In the genomic region with DNA sequence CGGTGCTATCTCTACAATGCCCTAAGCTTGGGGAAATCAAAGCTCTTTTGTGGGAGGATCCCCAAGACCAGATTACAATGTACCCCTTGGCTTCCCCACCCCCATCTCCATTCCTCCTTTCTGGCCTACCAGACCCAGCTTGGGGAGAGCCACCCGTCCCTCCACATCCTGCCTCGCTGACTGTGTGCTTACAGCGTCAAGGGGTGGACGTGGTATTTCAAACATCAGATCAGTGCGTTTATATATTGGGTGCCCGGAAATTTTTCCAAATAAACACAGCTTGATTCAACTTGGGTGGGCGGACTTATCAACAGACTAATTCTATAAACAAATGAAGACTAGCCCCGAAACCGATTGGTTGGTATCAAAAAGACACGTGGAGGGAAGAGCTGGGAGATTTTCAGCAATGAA, we compare ENCODE assay signal across 16 mouse cellular contexts. TPM values are rescaled to one million over a fixed set of nuclear protein-coding genes. Genes with fewer than 3 reads are reported as not detected.
DNase-seq lines count a peak whose midpoint lies in the region; ATAC-seq and TF ChIP-seq lines count a peak whose summit lies in the region.
"Had no signal": no experiment of that assay in that cellular context is flagged by ENCODE, and none has a peak within 500 bp of the region (broad histone marks: within the 10 kb centered on the region; RNA-seq: fewer than 3 reads in every experiment).

No protein-coding gene starts in this region.

- H3K27ac ChIP-seq in heart, embryonic 14.5 days (replicated peaks in 1 of 2; ENCODE audit: control insufficient read depth in 1 of 2, insufficient read depth in 1 of 2, low read depth in 2 of 2, low read length in 2 of 2), result no peak overlapping the region
- H3K27ac ChIP-seq in heart, adult 2 months, result no peak overlapping the region
- no peak overlapping the region for H3K27ac ChIP-seq in midbrain, embryonic 10.5 days (replicated peaks)
- no peak overlapping the region for H3K27ac ChIP-seq in midbrain, embryonic 14.5 days (replicated peaks; ENCODE audit: low read depth, low read length)
- H3K27ac ChIP-seq in lung, embryonic 15.5 days, result peak overlapping the region; percentile 43; the same call in 1 of the 2 replicates
- peak overlapping the region; percentile 46; the same call in 1 of the 2 replicates for H3K27ac ChIP-seq in stomach, embryonic 16.5 days (ENCODE audit: low read length)
- H3K27ac ChIP-seq: forebrain, embryonic 12.5 days; gastrocnemius, adult 2 months; heart, embryonic 15.5 days; limb, embryonic 15.5 days had no signal

- no peak for ATAC-seq in heart, embryonic 14.5 days (ENCODE audit: insufficient number of reproducible peaks, insufficient read depth, low FRiP score, low read depth)
- no peak for ATAC-seq in midbrain, embryonic 14.5 days (ENCODE audit: low FRiP score, low TSS enrichment)
- ATAC-seq in lung, embryonic 15.5 days (ENCODE audit: borderline replicate concordance, extremely low read depth, low FRiP score, low TSS enrichment), result peak; percentile 73
- peak; percentile 39; the same call in 1 of the 2 replicates for ATAC-seq in stomach, embryonic 16.5 days (ENCODE audit: insufficient read depth, low FRiP score)
- ATAC-seq: activated CD4-positive, CD25-positive, alpha-beta regulatory T cell, adult 4 months had no signal

- peak overlapping the region; percentile 61; the same call in 1 of the 2 replicates for H3K4me2 ChIP-seq in heart, embryonic 14.5 days (ENCODE audit: low read length)
- no peak overlapping the region for H3K4me2 ChIP-seq in midbrain, embryonic 14.5 days (ENCODE audit: low read length)
- H3K4me2 ChIP-seq in lung, embryonic 15.5 days, result peak overlapping the region; percentile 68
- 0 out of 2 replicates have a peak overlapping the region, but pooled peaks have one; percentile 1 for H3K4me2 ChIP-seq in stomach, embryonic 16.5 days (ENCODE audit: low read depth, low read length)

- no peak overlapping the region for H3K4me3 ChIP-seq in heart, embryonic 14.5 days (ENCODE audit: control insufficient read depth in 1 of 2, insufficient read depth in 1 of 2, low read depth in 1 of 2, low read length in 2 of 2)
- H3K4me3 ChIP-seq in heart, adult 2 months, result no peak overlapping the region
- no peak overlapping the region for H3K4me3 ChIP-seq in midbrain, embryonic 10.5 days
- H3K4me3 ChIP-seq in midbrain, embryonic 14.5 days (replicated peaks; ENCODE audit: low read depth, low read length), result no peak overlapping the region
- H3K4me3 ChIP-seq in lung, embryonic 15.5 days, result peak overlapping the region; percentile 43
- peak overlapping the region; percentile 48; the same call in 1 of the 2 replicates for H3K4me3 ChIP-seq in stomach, embryonic 16.5 days (replicated peaks; ENCODE audit: low read length)
- H3K4me3 ChIP-seq: gastrocnemius, adult 2 months had no signal

- no peaks in the 10 kb centered on the region for H3K79me2 ChIP-seq in heart, adult 2 months (replicated peaks; ENCODE audit: control insufficient read depth, insufficient read depth, low read length)

- H3K9ac ChIP-seq in heart, embryonic 14.5 days (ENCODE audit: low read length), result no peak overlapping the region
- no peak overlapping the region for H3K9ac ChIP-seq in heart, adult 2 months (ENCODE audit: low read depth, low read length)
- H3K9ac ChIP-seq in midbrain, embryonic 14.5 days (replicated peaks; ENCODE audit: low read length), result no peak overlapping the region
- no peak overlapping the region for H3K9ac ChIP-seq in lung, embryonic 15.5 days
- H3K9ac ChIP-seq in stomach, embryonic 16.5 days (ENCODE audit: low read length), result no peak overlapping the region
- H3K9ac ChIP-seq: forebrain, embryonic 12.5 days; limb, embryonic 15.5 days had no signal

- no peak for DNase-seq in heart, adult 2 months
- peak; percentile 27 for DNase-seq in midbrain, embryonic 10.5 days (ENCODE audit: low spot score)
- no peak for DNase-seq in midbrain, embryonic 14.5 days
- no peak for DNase-seq in left cerebral cortex, adult 18-20 months (ENCODE audit: low spot score in 2 of 2)
- no peak for DNase-seq in right cerebral cortex, adult 2 months (ENCODE audit: low spot score in 2 of 2)
- DNase-seq: cerebellum, adult 11-12 months; gastrocnemius, adult 2 months had no signal

- TF ChIP-seq CTCF in heart, adult 2 months (IDR thresholded peaks at IDR 0.05), result no peak

- no peak for TF ChIP-seq POLR2A in heart, adult 2 months (IDR thresholded peaks at IDR 0.05; ENCODE audit: insufficient read depth, low read depth, low read length)

- no peak for TF ChIP-seq EP300 in heart, adult 2 months (IDR thresholded peaks at IDR 0.05; ENCODE audit: insufficient read depth, low read depth, low read length)

- intact Hi-C loops in heart, adult 2 months (cut with DNase I), result loop anchor here (5.0 kb wide), 1 partner anchor 45 kb away; no protein-coding TSS in a partner anchor

- peaks cover 11 to 34% of the 10 kb centered on the region in 2 experiments for H3K4me1 ChIP-seq in heart, embryonic 14.5 days (ENCODE audit: control insufficient read depth in 2 of 2, insufficient read depth in 2 of 2, low read length in 2 of 2)
- no peaks in the 10 kb centered on the region for H3K4me1 ChIP-seq in heart, adult 2 months (ENCODE audit: control insufficient read depth, insufficient read depth, low read length)
- peaks cover 38% of the 10 kb centered on the region for H3K4me1 ChIP-seq in midbrain, embryonic 10.5 days
- H3K4me1 ChIP-seq in midbrain, embryonic 14.5 days (ENCODE audit: control insufficient read depth, insufficient read depth, low read length), result peaks cover 4% of the 10 kb centered on the region; the same call in 1 of the 2 replicates
- peaks cover 41% of the 10 kb centered on the region for H3K4me1 ChIP-seq in lung, embryonic 15.5 days
- H3K4me1 ChIP-seq in stomach, embryonic 16.5 days (ENCODE audit: control insufficient read depth, insufficient read depth, low read length), result peaks cover 19% of the 10 kb centered on the region

- WGBS in heart, embryonic 14.5 days, result 21% methylated on average over 11 of the region's 11 CpGs
- WGBS in heart, adult 2 months, result 50% methylated on average over 11 of the region's 11 CpGs
- WGBS in midbrain, embryonic 10.5 days, result 3% methylated on average over 11 of the region's 11 CpGs
- WGBS in midbrain, embryonic 14.5 days, result 2% methylated on average over 11 of the region's 11 CpGs
- 3% methylated on average over 11 of the region's 11 CpGs for WGBS in lung, embryonic 15.5 days
- WGBS in stomach, embryonic 16.5 days, result 5% methylated on average over 11 of the region's 11 CpGs

- H3K36me3 ChIP-seq in heart, embryonic 14.5 days (ENCODE audit: control insufficient read depth, insufficient read depth, low read length), result no peaks in the 10 kb centered on the region
- H3K36me3 ChIP-seq in heart, adult 2 months (ENCODE audit: control insufficient read depth, insufficient read depth, low read length), result no peaks in the 10 kb centered on the region
- no peaks in the 10 kb centered on the region for H3K36me3 ChIP-seq in midbrain, embryonic 10.5 days
- H3K36me3 ChIP-seq in midbrain, embryonic 14.5 days (ENCODE audit: control insufficient read depth, insufficient read depth, low read length), result no peaks in the 10 kb centered on the region
- H3K36me3 ChIP-seq in lung, embryonic 15.5 days, result no peaks in the 10 kb centered on the region
- H3K36me3 ChIP-seq in stomach, embryonic 16.5 days (ENCODE audit: control insufficient read depth, insufficient read depth, low read length), result no peaks in the 10 kb centered on the region
- H3K36me3 ChIP-seq: forebrain, embryonic 12.5 days; heart, embryonic 15.5 days; limb, embryonic 15.5 days had no signal

- H3K27me3 ChIP-seq in heart, embryonic 14.5 days (ENCODE audit: control insufficient read depth, insufficient read depth, low read length), result peaks cover 83% of the 10 kb centered on the region
- peaks cover 13% of the 10 kb centered on the region for H3K27me3 ChIP-seq in heart, adult 2 months (ENCODE audit: control insufficient read depth, insufficient read depth, low read length)
- H3K27me3 ChIP-seq in midbrain, embryonic 10.5 days (ENCODE audit: low read depth, poor library complexity, severe bottlenecking), result peaks cover 99% of the 10 kb centered on the region
- peaks cover 93% of the 10 kb centered on the region for H3K27me3 ChIP-seq in midbrain, embryonic 14.5 days (ENCODE audit: control insufficient read depth, insufficient read depth, low read length)
- peaks cover 97% of the 10 kb centered on the region for H3K27me3 ChIP-seq in lung, embryonic 15.5 days
- peaks cover 72% of the 10 kb centered on the region for H3K27me3 ChIP-seq in stomach, embryonic 16.5 days (ENCODE audit: control insufficient read depth, insufficient read depth, low read length)

- H3K9me3 ChIP-seq in heart, embryonic 14.5 days (ENCODE audit: control insufficient read depth, low read length), result no peaks in the 10 kb centered on the region
- peaks cover 4% of the 10 kb centered on the region; the same call in 1 of the 2 replicates for H3K9me3 ChIP-seq in midbrain, embryonic 10.5 days (replicated peaks)
- no peaks in the 10 kb centered on the region for H3K9me3 ChIP-seq in midbrain, embryonic 14.5 days (ENCODE audit: control insufficient read depth, low read length)
- H3K9me3 ChIP-seq in lung, embryonic 15.5 days, result no peaks in the 10 kb centered on the region
- H3K9me3 ChIP-seq in stomach, embryonic 16.5 days (replicated peaks; ENCODE audit: control insufficient read depth, low read length), result no peaks in the 10 kb centered on the region
- H3K9me3 ChIP-seq: forebrain, embryonic 12.5 days; heart, embryonic 15.5 days; limb, embryonic 15.5 days had no signal

RNA-seq across cellular contexts. Expression of gene Foxl1, which starts 0.4 kb away (rescaled TPM):
- polyA plus RNA-seq in heart, embryonic 14.5 days (2014; fragmentation: Nextera tagmentation; extraction: Ambion mirVana), result 0.16 and 0.32 TPM in 2 replicates
- total RNA-seq in heart, adult 2 months (2021), result under 1 TPM; 0.07 to 0.08 TPM
- 0.08 and 0.09 TPM in 2 replicates for polyA plus RNA-seq in heart, adult 2 months (2012; rRNA removed)
- polyA plus RNA-seq in midbrain, embryonic 10.5 days (2016; fragmentation: Nextera tagmentation; extraction: Ambion mirVana), result 1.1 TPM in 2 replicates
- polyA plus RNA-seq in midbrain, embryonic 14.5 days (2014; fragmentation: Nextera tagmentation; extraction: Ambion mirVana), result not detected in 2 replicates
- polyA plus RNA-seq in lung, embryonic 15.5 days (2015; fragmentation: Nextera tagmentation; extraction: Ambion mirVana), result 6.8 and 8.5 TPM in 2 replicates
- polyA plus RNA-seq in stomach, embryonic 16.5 days (2015; fragmentation: Nextera tagmentation; extraction: Ambion mirVana), result 3.4 and 4.0 TPM in 2 replicates
- under 1 TPM in 1 of 2 experiments, not detected in 1; 0.16 TPM for total RNA-seq in left cerebral cortex, adult 18-20 months (2021)
- total RNA-seq: gastrocnemius, adult 2 months; layer of hippocampus, postnatal 14 days had no signal
- polyA plus RNA-seq: activated CD4-positive, CD25-positive, alpha-beta regulatory T cell, adult 4 months; testis, adult 2 months had no signal

RNA-seq across cellular contexts. Expression of gene Foxc2, which starts 11.3 kb away (rescaled TPM):
- polyA plus RNA-seq in heart, embryonic 14.5 days (2014; fragmentation: Nextera tagmentation; extraction: Ambion mirVana), result 5.9 and 6.4 TPM in 2 replicates
- total RNA-seq in heart, adult 2 months (2021), result 1 to 10 TPM; 2.0 to 2.2 TPM
- polyA plus RNA-seq in heart, adult 2 months (2012; rRNA removed), result 0.97 and 2.0 TPM in 2 replicates
- 5.1 and 6.1 TPM in 2 replicates for polyA plus RNA-seq in midbrain, embryonic 10.5 days (2016; fragmentation: Nextera tagmentation; extraction: Ambion mirVana)
- polyA plus RNA-seq in midbrain, embryonic 14.5 days (2014; fragmentation: Nextera tagmentation; extraction: Ambion mirVana), result 1.5 TPM in 1 of 2 replicates, not detected in the other
- 2.1 and 2.3 TPM in 2 replicates for polyA plus RNA-seq in lung, embryonic 15.5 days (2015; fragmentation: Nextera tagmentation; extraction: Ambion mirVana)
- 0.12 and 0.14 TPM in 2 replicates for polyA plus RNA-seq in stomach, embryonic 16.5 days (2015; fragmentation: Nextera tagmentation; extraction: Ambion mirVana)
- total RNA-seq in left cerebral cortex, adult 18-20 months (2021), result 1 to 10 TPM; 2.3 to 2.6 TPM
- polyA plus RNA-seq: activated CD4-positive, CD25-positive, alpha-beta regulatory T cell, adult 4 months had no signal

RNA-seq across cellular contexts. Expression of gene Mthfsd, which starts 19.1 kb away (rescaled TPM):
- 37.4 and 41.1 TPM in 2 replicates for polyA plus RNA-seq in heart, embryonic 14.5 days (2014; fragmentation: Nextera tagmentation; extraction: Ambion mirVana)
- 10 to 100 TPM; 12.8 to 13.5 TPM for total RNA-seq in heart, adult 2 months (2021)
- polyA plus RNA-seq in heart, adult 2 months (2012; rRNA removed), result 26.4 and 27.7 TPM in 2 replicates
- polyA plus RNA-seq in midbrain, embryonic 10.5 days (2016; fragmentation: Nextera tagmentation; extraction: Ambion mirVana), result 66.3 and 66.8 TPM in 2 replicates
- 50.2 and 52.5 TPM in 2 replicates for polyA plus RNA-seq in midbrain, embryonic 14.5 days (2014; fragmentation: Nextera tagmentation; extraction: Ambion mirVana)
- 60.2 and 60.8 TPM in 2 replicates for polyA plus RNA-seq in lung, embryonic 15.5 days (2015; fragmentation: Nextera tagmentation; extraction: Ambion mirVana)
- polyA plus RNA-seq in stomach, embryonic 16.5 days (2015; fragmentation: Nextera tagmentation; extraction: Ambion mirVana), result 51.1 and 57.5 TPM in 2 replicates
- total RNA-seq in left cerebral cortex, adult 18-20 months (2021), result 10 to 100 TPM; 37.1 to 43.3 TPM

RNA-seq across cellular contexts. Expression of gene Foxf1, which starts 43.1 kb away (rescaled TPM):
- polyA plus RNA-seq in heart, embryonic 14.5 days (2014; fragmentation: Nextera tagmentation; extraction: Ambion mirVana), result 0.80 TPM in 1 of 2 replicates, not detected in the other
- under 1 TPM; 0.13 to 0.43 TPM for total RNA-seq in heart, adult 2 months (2021)
- polyA plus RNA-seq in heart, adult 2 months (2012; rRNA removed), result 0.44 and 1.2 TPM in 2 replicates
- 0.17 and 1.1 TPM in 2 replicates for polyA plus RNA-seq in midbrain, embryonic 10.5 days (2016; fragmentation: Nextera tagmentation; extraction: Ambion mirVana)
- polyA plus RNA-seq in midbrain, embryonic 14.5 days (2014; fragmentation: Nextera tagmentation; extraction: Ambion mirVana), result 0.12 and 0.97 TPM in 2 replicates
- 151 and 157 TPM in 2 replicates for polyA plus RNA-seq in lung, embryonic 15.5 days (2015; fragmentation: Nextera tagmentation; extraction: Ambion mirVana)
- 98.1 and 101 TPM in 2 replicates for polyA plus RNA-seq in stomach, embryonic 16.5 days (2015; fragmentation: Nextera tagmentation; extraction: Ambion mirVana)
- total RNA-seq in left cerebral cortex, adult 18-20 months (2021), result under 1 TPM; 0.67 to 0.98 TPM
- polyA plus RNA-seq: activated CD4-positive, CD25-positive, alpha-beta regulatory T cell, adult 4 months had no signal

Comparison
In these comparisons a context has a peak if more than half of its experiments do, and no peak if none do; other contexts are left out.
1. ATAC-seq: peak in lung, embryonic 15.5 days (single experiment) and stomach, embryonic 16.5 days (single experiment); none in heart, embryonic 14.5 days (single experiment) and midbrain, embryonic 14.5 days (single experiment).
2. H3K27ac ChIP-seq: peak in lung, embryonic 15.5 days (single experiment) and stomach, embryonic 16.5 days (single experiment); none in heart, embryonic 14.5 days (0 of 2), heart, adult 2 months (single experiment), midbrain, embryonic 10.5 days (single experiment) and midbrain, embryonic 14.5 days (single experiment).
3. H3K4me3 ChIP-seq: peak in lung, embryonic 15.5 days (single experiment) and stomach, embryonic 16.5 days (single experiment); none in heart, embryonic 14.5 days (0 of 2), heart, adult 2 months (single experiment), midbrain, embryonic 10.5 days (single experiment) and midbrain, embryonic 14.5 days (single experiment).